Mouse (Mus musculus) T-helper 1 cell (primary cell): ENCODE measurements around the gene Arpc5.

Source experiments
- in situ Hi-C: fragments of 300-600 bp; cut with MboI, MseI; formaldehyde crosslinking; loops from one replicate; pipeline ENCODE4 v1.15.1; 2025; ENCODE audit warnings: high pct_unique_total_duplicates

Gene Arpc5

DNA sequence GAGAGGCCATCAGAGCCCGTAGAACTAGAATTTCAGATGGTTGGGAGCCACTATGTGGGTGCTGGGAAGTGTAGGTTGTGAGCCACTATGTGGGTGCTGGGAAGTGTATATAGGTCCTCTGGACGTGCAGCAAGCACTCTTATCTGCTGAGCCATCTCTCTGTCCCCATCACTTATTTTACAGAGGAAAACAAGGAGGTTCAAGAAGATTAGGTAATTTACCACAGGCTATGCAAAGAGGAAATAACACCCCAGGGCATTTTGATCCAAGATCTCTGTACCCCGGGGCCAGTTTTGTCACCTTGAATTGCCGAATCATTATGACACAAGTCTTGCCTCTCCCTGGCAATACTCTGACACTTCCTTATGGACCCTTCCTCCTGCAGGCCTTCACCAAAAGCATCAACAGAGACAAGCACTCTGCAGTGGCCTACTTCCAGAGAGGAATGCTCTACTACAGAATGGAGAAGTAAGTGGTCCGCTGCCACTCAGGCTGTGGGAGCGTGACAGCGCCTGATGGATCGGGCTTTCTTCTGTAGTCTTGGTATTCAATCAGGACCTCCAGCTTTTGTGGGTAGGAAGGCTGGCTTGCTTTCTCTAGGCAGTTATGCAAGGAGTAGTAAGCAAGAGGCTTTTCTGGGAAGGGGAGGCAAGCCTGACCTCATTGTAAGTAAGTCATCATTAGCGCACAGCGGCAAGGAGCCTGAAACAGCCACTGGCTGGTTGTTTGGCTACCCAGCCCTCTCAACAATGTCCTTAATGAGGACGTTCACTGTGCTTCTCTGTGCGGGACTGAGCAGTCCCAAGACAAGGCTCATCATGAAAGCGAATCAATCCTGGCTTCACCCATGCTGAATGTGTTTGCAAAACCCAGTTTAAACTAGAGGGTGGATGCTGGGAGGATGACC is 44.4 kb downstream of the Arpc5 start:
- in situ Hi-C loops = no loop called here

- in situ Hi-C loops = no loop called here
Measured at GRCm38 (mm10) chr1:152815265-152815701, 48.9 kb downstream of the Arpc5 start.

DNA sequence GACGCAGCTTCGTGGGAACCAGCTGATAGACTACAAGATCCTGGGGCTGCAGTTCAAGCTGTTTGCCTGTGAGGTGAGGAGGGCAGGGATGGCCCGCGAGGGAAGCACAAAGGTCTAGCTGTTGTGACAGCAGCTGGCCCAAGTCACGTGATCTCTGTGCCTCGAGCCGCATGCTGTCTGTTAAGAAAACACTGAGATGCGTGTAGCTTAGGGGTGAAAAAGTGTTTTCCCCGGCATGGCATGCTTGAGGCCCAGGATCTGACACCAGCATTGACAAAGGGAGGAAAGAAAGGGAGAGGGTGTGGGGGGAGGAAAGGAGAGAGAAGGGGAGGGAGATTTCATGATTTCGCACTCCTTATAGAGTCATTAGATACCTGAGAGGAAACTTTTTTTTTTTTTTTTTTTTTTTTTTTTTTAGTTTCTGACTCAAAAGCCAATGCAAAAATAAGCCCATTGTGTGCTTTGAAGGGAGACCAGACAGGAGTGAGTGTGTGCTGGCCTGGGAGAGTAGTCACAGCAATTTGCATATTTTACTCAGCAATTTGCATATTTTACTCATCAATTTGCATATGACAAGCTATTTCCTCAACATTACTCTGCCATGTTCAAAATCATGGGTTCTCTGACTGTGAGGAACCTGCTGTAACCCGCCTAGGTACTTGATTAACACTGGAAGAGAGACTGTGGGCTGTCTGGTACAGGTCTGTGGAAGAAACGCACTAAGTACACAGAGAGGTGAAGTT is 50.9 kb downstream of the Arpc5 start:
- in situ Hi-C loops = no loop called here

GRCm38 (mm10) chr1:152817794-152818193 is 51.5 kb downstream of the Arpc5 start:
- in situ Hi-C loops = no loop called here

- in situ Hi-C loops = no loop called here
Measured at GRCm38 (mm10) chr1:152819558-152819957, 53.2 kb downstream of the Arpc5 start.

GRCm38 (mm10) chr1:152820911-152821695 is 54.8 kb downstream of the Arpc5 start:
- in situ Hi-C loops = no loop called here

GRCm38 (mm10) chr1:152821746-152822145 is 55.4 kb downstream of the Arpc5 start:
- in situ Hi-C loops = no loop called here

- in situ Hi-C loops = no loop called here
Measured at GRCm38 (mm10) chr1:152824206-152824605, 57.9 kb downstream of the Arpc5 start.
